Mouse (Mus musculus): ENCODE results near the gene Scg5.

Scg5 gene

GRCm38 (mm10) chr2:113805765-113806164, 23.2 kb downstream of the Scg5 start:
- no peak for DNase-seq

DNA sequence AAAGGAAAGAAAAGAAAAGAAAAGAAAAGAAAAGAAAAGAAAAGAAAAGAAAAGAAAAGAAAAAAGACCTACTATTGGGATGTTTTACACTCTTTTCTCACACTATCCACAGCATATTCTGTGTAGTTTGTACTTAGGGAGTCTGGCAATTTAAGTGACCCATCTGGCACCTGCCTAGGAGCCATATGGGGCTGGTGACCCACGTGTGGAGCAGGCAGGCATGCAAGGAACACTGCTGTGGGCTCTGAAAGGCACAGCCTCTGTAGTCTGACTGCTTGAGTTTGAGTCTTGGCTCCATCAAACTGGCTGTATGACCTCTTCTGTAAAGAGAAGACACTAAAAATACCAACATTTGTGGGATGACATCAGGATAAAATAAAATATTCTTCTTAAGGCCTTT, 25.2 kb downstream of the Scg5 start:
- DNase-seq = no peak

- DNase-seq = no peak
Measured at GRCm38 (mm10) chr2:113800846-113801245, 28.1 kb downstream of the Scg5 start.

GRCm38 (mm10) chr2:113798605-113799004, 30.3 kb downstream of the Scg5 start:
- DNase-seq = no peak

GRCm38 (mm10) chr2:113795186-113795585, 33.7 kb downstream of the Scg5 start:
- DNase-seq = no peak

- no peak for DNase-seq
Measured at GRCm38 (mm10) chr2:113793521-113793920, 35.4 kb downstream of the Scg5 start.

DNA sequence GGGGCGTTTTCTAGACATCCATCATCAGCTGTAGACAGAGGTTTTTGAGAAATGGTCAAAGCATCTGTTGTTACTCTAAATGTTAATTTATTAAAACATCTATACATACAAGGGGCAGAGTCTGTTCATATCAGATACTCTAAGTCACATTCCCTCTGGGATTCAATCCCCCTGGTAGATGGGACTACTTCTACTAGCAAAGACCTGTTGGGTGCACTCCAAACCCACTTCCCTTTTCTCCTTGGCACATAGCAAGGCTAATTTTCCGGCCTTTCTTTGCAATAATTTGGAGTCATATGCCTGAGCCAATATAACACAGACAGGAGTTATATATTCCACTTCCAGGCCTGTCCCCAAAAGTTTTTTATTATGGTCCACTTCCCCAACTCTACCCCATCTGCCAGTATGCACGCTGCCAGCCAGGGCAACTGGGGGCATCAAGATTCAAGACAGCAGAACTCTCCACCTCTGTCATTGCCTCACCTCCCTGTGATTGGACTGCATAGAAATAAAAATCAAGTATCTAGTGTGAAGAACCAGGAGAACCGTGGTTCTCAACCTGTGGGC, 40.0 kb downstream of the Scg5 start:
- DNase-seq = no peak

- DNase-seq = no peak
Measured at GRCm38 (mm10) chr2:113787882-113788281, 41.0 kb downstream of the Scg5 start.

- no peak for DNase-seq
Measured at GRCm38 (mm10) chr2:113784851-113785250, 44.1 kb downstream of the Scg5 start.

GRCm38 (mm10) chr2:113781521-113781920, 47.4 kb downstream of the Scg5 start:
- no peak for DNase-seq

- DNase-seq = no peak
Measured at GRCm38 (mm10) chr2:113781107-113781506, 47.8 kb downstream of the Scg5 start.

DNA sequence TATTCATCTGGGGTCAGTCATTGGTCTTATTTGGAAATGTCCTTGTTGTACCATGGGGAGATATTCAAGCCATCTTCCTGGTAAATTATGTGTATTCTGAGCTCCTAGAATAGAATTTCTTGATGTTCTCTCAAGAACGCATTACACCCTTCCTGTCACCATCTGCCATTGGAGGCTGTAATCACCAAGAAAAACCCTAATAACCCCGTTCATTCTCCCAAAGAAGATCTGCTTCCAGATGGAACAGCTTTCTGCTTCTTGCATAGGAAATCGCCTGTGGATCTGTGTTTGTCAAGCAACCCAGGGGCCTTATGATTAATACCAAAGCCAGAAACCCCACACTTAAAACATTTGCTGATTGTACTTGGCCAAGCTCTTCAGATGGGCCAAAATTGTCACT, 49.6 kb downstream of the Scg5 start:
- DNase-seq = no peak

- DNase-seq = no peak
Measured at GRCm38 (mm10) chr2:113778036-113778435, 50.9 kb downstream of the Scg5 start.

GRCm38 (mm10) chr2:113776297-113776696, 52.6 kb downstream of the Scg5 start:
- DNase-seq = no peak

- no peak for DNase-seq
Measured at GRCm38 (mm10) chr2:113774150-113774805, 54.6 kb downstream of the Scg5 start.

GRCm38 (mm10) chr2:113768541-113769303, 60.2 kb downstream of the Scg5 start:
- no peak for DNase-seq

DNA sequence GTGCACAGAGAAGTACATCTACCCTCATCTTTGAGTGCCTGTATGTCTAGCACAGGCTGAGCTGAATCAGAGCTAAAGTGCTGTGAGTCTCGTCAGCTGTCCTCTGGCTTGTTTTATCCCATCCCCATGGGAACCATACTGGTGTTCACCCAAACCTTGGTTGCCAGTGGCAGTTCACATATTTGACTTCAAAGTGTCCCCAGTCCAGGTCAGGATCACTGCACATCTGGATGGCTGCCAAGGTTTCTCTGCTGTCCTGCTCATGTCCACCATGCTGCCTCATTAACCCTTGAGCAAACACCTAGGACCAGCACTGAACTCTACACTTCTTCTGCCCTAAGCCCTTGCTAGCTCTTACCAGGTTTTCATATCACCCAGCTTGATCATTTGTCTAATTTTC, 63.0 kb downstream of the Scg5 start:
- peak; percentile 5 for DNase-seq

DNA sequence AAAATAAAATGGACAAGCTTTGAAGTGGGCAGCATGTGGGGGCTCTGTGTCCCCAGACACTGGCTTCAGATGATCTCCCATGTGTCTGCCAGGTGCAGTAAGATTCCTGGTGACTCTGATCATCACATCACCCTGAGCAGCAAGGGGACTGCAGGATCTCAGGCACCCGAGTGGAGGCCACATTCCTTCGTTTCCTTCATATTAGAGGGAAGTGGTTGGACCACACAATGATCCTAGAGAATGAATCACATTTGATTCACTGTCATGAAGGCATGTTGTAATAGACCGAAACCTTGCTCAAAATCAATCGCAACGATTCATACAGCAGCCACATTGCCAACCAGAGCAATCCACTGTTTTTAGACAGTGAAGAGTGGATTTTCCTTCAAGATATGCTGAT, 64.0 kb downstream of the Scg5 start:
- no peak for DNase-seq

- DNase-seq = peak; percentile 8
Measured at GRCm38 (mm10) chr2:113758311-113759161, 70.4 kb downstream of the Scg5 start, which contains the start of gene Grem1. Gene Grem1 (minus strand): TSS chr2:113758646.

- DNase-seq = no peak
Measured at GRCm38 (mm10) chr2:113757525-113758310, 71.2 kb downstream of the Scg5 start.

- no peak for DNase-seq
Measured at GRCm38 (mm10) chr2:113756924-113757524, 71.9 kb downstream of the Scg5 start.

DNA sequence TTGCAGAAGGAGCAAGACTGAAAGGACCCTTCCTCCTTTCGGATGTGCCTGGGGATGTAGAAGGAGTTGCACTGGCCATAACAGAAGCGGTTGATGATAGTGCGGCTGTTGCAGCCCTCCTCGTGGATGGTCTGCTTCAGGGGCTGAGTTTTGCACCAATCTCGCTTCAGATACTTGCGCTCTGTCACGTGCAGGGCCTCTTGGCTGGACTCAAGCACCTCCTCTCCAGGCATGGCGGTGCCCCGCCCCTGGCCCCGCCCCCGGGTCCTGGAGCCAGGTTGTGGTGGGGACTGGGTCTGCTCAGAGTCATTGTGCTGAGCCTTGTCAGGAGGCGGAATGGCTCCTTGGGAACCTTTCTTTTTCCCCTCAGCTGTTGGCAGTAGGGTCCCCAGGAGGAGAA, 79.2 kb downstream of the Scg5 start:
- DNase-seq = peak; percentile 4

All from lung, postnatal 10 days (tissue).